Mouse (Mus musculus): ENCODE results near the gene D930020B18Rik. TPM values are rescaled to one million over a fixed set of nuclear protein-coding genes. Genes with fewer than 3 reads are reported as not detected.

D930020B18Rik gene
- polyA plus RNA-seq, 1 experiment from 2014 or later: 0.13 TPM

DNA sequence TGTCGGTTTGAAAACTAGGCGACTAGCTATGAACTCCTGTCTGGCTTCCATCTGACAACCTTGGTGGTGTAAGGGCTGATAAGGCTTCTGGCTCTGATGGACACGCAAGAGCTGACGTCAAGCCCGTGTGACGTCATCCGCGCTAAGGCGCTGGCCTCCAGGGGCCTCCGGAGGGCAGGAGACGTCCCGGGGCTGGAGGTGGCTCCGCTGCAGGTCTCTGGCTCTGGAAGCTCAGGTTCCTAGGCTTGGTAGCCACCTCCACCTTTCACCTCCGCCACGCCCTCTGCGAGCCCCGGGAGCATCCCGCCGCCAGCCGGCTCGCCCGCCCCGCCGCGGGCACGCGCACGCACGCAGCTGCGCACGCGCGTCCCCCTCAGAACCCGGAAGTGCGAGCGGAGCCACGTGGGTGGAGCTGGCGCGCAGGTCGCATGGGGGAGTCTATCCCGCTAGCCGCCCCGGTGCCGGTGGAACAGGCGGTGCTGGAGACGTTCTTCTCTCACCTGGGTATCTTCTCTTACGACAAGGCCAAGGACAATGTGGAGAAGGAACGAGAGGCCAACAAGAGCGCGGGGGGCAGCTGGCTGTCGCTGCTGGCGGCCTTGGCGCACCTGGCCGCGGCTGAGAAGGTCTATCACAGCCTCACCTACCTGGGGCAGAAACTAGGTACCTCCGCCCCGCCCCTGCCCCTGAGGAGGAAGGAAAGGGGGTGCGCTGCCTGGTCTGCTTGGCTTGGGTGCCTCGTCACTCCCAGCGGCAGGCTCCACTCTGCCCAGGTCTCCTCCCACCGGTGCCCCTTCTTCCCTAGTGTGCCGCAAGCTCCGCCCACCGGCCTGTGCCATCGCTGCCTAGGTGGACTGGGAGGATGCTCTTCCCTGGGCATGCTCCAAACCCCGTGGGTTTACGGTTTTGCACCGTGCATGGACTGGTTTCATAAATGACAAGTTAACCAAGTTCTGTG lies 98.4 kb downstream of the D930020B18Rik start, which contains the start of gene BC048403:
BC048403 (plus strand) TSS at position 390 of the 958 bp plus-strand sequence.
- Histone ChIP-seq H3K4me1 (ENCODE audit: control insufficient read depth, insufficient read depth, low read depth, low read length) (peaks cover 8% of the 10 kb centered on the region), H3K36me3 (ENCODE audit: control insufficient read depth, insufficient read depth, low read length) (no peaks in the 10 kb centered on the region), H3K9ac (ENCODE audit: low read depth, low read length) (peak within 1 kb of the TSS; percentile 85), H3K9me3 (ENCODE audit: control insufficient read depth, low read length) (no peaks in the 10 kb centered on the region), H3K27me3 (replicated peaks; ENCODE audit: control insufficient read depth, insufficient read depth, low read length) (no peaks in the 10 kb centered on the region), H3K4me2 (ENCODE audit: low read length) (peak within 1 kb of the TSS; percentile 87), H3K27ac (ENCODE audit: low read depth, low read length) (peak within 1 kb of the TSS; percentile 81), H3K4me3 (ENCODE audit: low read length) (peak within 1 kb of the TSS; percentile 55)
- under 1% methylated on average over 38 of the region's 68 CpGs for WGBS
- ATAC-seq: peak; percentile 92

DNA sequence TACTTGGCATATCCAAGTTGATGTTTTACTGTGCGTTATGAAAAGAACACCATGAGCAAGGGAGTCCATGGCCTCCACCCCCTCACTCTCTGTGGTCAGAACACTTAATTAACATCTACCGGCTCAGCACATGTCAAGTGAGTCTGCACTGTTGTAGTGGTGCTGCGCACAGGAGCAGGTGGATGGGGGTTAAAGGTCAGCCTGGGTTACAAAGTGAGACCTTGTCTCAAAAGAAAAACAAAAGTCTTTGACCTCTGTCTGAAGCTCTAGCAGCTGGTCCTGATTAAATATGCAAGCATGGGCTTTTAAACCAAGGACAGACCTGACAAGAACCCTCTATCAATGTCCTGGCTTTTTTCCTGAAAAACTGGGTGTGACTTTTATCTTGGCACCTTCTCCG lies 100.9 kb downstream of the D930020B18Rik start:
- Histone ChIP-seq H3K4me2 (ENCODE audit: low read length) (no peak overlapping the region), H3K36me3 (ENCODE audit: control insufficient read depth, insufficient read depth, low read length) (peaks cover 13% of the 10 kb centered on the region), H3K27me3 (replicated peaks; ENCODE audit: control insufficient read depth, insufficient read depth, low read length) (no peaks in the 10 kb centered on the region), H3K4me1 (ENCODE audit: control insufficient read depth, insufficient read depth, low read depth, low read length) (peaks cover 8% of the 10 kb centered on the region), H3K27ac (ENCODE audit: low read depth, low read length) (no peak overlapping the region), H3K9ac (ENCODE audit: low read depth, low read length) (no peak overlapping the region), H3K4me3 (ENCODE audit: low read length) (no peak overlapping the region), H3K9me3 (ENCODE audit: control insufficient read depth, low read length) (no peaks in the 10 kb centered on the region)
- no peak for ATAC-seq
- 36% methylated on average over 4 of the region's 4 CpGs for WGBS

Small RNAs within 50 kb of the gene (microRNA-seq; reads per million reads assigned to microRNA genes)
- gene Gm24330: not detected

Other genes with a start within 250 kb of the D930020B18Rik start
- gene Rassf3, start 165.2 kb upstream of the D930020B18Rik start, polyA plus RNA-seq (2015; fragmentation: Nextera tagmentation; extraction: Ambion mirVana): 5.3 and 6.0 TPM in 2 replicates
- 29.8 and 31.9 TPM in 2 replicates for gene Tbk1, start 54.8 kb upstream of the D930020B18Rik start, polyA plus RNA-seq (2015; fragmentation: Nextera tagmentation; extraction: Ambion mirVana)
- gene Xpot, start 15.3 kb upstream of the D930020B18Rik start, polyA plus RNA-seq (2015; fragmentation: Nextera tagmentation; extraction: Ambion mirVana): 29.7 and 32.2 TPM in 2 replicates
- 2.2 and 2.5 TPM in 2 replicates for gene BC048403, start 98.3 kb downstream of the D930020B18Rik start, polyA plus RNA-seq (2015; fragmentation: Nextera tagmentation; extraction: Ambion mirVana)